Mouse (Mus musculus) cerebellum, adult 18-20 months (tissue): ENCODE results near the gene Olfr948.

Experiments used
- DNase-seq, 2 experiments: peaks; one replicate each; pipeline ENCODE4 v3.0.0; 2021

The Olfr948 gene

GRCm38 (mm10) chr9:39325945-39326344 lies at the start of gene Olfr948:
Olfr948 (minus strand) TSS chr9:39326045.
- no peak for DNase-seq

- no peak for DNase-seq
Observed at GRCm38 (mm10) chr9:39287136-39287535, 38.7 kb downstream of the Olfr948 start.

DNA sequence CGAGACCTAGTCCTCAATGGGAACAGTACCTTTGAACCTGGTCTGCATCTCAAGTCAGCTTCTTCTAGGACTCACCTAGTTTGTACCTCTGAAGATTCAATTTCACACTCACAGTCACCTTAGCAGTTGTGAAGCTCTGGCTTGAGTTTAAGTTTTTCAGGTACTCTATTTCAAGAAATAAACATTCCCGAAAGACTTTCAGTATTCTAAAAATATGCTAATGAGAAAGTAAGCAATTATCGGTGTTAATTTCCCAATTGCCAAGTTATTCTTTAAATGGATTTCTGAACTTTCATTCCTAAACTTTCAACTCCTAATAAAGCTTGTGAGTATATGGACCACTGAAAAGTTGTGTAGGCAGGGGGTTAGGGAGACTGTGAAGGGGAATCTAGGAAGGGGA lies 49.1 kb downstream of the Olfr948 start, which contains the start of gene Olfr945:
Gene Olfr945 (minus strand): TSS at position 101 of the 400 bp plus-strand sequence.
- DNase-seq: no peak
